Mouse (Mus musculus) forebrain, postnatal 0 days (tissue): Measurements from ENCODE around the gene AY074887. TPM values are rescaled to one million over a fixed set of nuclear protein-coding genes. Genes with fewer than 3 reads are reported as not detected.

Source experiments
- ATAC-seq: fragments of 200-750 bp; cut with Nextera tagmentation; 2 replicates; pipeline ENCODE4 v1.8.0; 2017; ENCODE audit warnings: mild to moderate bottlenecking, moderate library complexity
- DNase-seq: peaks from one replicate; pipeline ENCODE4 v3.0.0-alpha.2; 2015
- H3K27ac ChIP-seq: fragments of 300-500 bp; sonication (generic); 2 replicates; pipeline ENCODE4 v1.5.1; 2014; ENCODE audit warnings: low read depth, mild to moderate bottlenecking, antibody characterized with exemption, low read length, moderate library complexity, mixed read lengths
- H3K27me3 ChIP-seq: fragments of 300-500 bp; sonication (generic); 2 replicates; pipeline ENCODE4 v1.6.1; 2014; ENCODE audit warnings: mild to moderate bottlenecking, low read length, mixed read lengths; ENCODE audit not compliant: insufficient read depth
- H3K36me3 ChIP-seq: fragments of 300-500 bp; sonication (generic); 2 replicates; pipeline ENCODE4 v1.6.1; 2014; ENCODE audit warnings: mild to moderate bottlenecking, moderate library complexity; ENCODE audit not compliant: insufficient read depth
- H3K4me1 ChIP-seq: fragments of 300-500 bp; sonication (generic); 2 replicates; pipeline ENCODE4 v1.6.1; 2014; ENCODE audit warnings: antibody characterized with exemption; ENCODE audit not compliant: insufficient read depth
- H3K4me2 ChIP-seq: fragments of 300-500 bp; sonication (generic); 2 replicates; pipeline ENCODE4 v1.6.1; 2014; ENCODE audit warnings: low read depth, mild to moderate bottlenecking, moderate library complexity
- H3K4me3 ChIP-seq: fragments of 300-500 bp; sonication (generic); 2 replicates; pipeline ENCODE4 v1.5.1; 2014; ENCODE audit warnings: low read depth, low read length, mixed read lengths
- H3K9ac ChIP-seq: fragments of 300-500 bp; sonication (generic); 2 replicates; pipeline ENCODE4 v1.6.1; 2014; ENCODE audit warnings: mild to moderate bottlenecking
- H3K9me3 ChIP-seq: fragments of 300-500 bp; sonication (generic); 2 replicates; pipeline ENCODE4 v1.6.1; 2016; ENCODE audit warnings: low read length
- CTCF ChIP-seq: sonication (generic); IDR thresholded peaks from 2 replicates; pipeline ENCODE4 v1.5.1; 2016; ENCODE audit warnings: antibody characterized with exemption, control low read depth, low read depth
- WGBS: fragments of 180-500 bp; shearing (Covaris S2); extraction: QIAGEN DNeasy Blood & Tissue Kit; methylation state at CpG from one replicate; pipeline ENCODE4 v1.1.7; 2014; 5-methylcytosine and 5-hydroxymethylcytosine counted together
- polyA plus RNA-seq: library from polyadenylated mRNA; unstranded; fragments of >200 nt; fragmentation: Nextera tagmentation; extraction: Ambion mirVana; gene quantifications from 2 replicates; pipeline ENCODE4 v1.2.1, GENCODE M21; 2015
- total RNA-seq: library from RNA; depleted of rRNA; stranded (reverse); fragments of >200 nt; gene quantifications from 2 replicates; pipeline ENCODE4 v1.2.3, GENCODE M21; 2014; rRNA removed

AY074887 gene
- total RNA-seq (not detected in 2 replicates), polyA plus RNA-seq (0.52 and 0.76 TPM in 2 replicates)

DNA sequence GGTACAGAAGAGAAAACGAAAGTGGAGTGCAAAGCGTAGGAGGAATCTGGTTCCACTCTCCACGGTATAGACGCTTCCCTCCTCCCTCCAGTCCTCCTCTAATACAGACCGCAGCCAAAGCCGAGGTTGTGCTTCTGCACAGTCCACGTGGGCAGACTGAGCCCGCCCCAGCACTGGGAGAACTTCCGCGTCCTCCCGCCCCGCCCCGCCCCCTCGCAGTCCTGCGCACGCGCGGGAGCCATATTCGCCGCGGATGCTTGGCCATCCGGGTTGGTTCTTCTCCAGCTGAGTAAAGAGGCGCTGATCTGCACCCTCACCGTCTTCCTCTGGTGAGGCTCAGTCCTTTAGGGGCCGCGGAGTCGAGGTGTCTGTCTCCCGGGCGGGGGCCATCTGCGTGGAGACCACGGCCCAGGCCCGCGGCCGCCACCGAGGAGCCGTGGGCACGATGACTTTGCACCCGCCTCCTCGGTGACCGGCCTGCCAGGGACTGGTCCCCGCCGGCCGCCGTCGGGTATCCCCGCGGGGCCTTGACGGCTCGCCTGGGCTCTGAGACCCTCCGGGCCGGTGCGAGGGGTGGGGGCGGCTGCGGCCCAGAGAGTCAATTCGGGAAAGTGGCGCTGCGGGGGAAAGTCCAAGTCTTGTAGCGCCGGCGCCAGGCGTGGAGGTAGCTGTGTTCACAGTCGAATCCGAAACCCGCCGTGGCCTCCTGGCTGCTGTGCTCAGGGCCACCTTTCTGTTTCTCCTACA, at the start of gene AY074887, which contains the start of gene Psma4:
TSS of gene AY074887 (minus strand) at position 424 of the 747 bp plus-strand sequence.
TSS of gene Psma4 (plus strand) at position 216 of the 747 bp plus-strand sequence.
- H3K27me3 ChIP-seq: no peaks in the 10 kb centered on the region
- H3K4me2 ChIP-seq: peak within 1 kb of the TSS; percentile 66
- H3K9me3 ChIP-seq: no peaks in the 10 kb centered on the region
- ATAC-seq: peak; percentile 99
- H3K9ac ChIP-seq: peak within 1 kb of the TSS; percentile 86
- H3K4me1 ChIP-seq: peaks cover 8% of the 10 kb centered on the region
- 2% methylated on average over 60 of the region's 65 CpGs for WGBS
- DNase-seq: peak; percentile 96
- H3K27ac ChIP-seq: peak within 1 kb of the TSS; percentile 93
- TF ChIP-seq CTCF: peak; percentile 4; the same call in 1 of the 2 replicates
- H3K4me3 ChIP-seq: peak within 1 kb of the TSS; percentile 88
- H3K36me3 ChIP-seq: peaks cover 29% of the 10 kb centered on the region

DNA sequence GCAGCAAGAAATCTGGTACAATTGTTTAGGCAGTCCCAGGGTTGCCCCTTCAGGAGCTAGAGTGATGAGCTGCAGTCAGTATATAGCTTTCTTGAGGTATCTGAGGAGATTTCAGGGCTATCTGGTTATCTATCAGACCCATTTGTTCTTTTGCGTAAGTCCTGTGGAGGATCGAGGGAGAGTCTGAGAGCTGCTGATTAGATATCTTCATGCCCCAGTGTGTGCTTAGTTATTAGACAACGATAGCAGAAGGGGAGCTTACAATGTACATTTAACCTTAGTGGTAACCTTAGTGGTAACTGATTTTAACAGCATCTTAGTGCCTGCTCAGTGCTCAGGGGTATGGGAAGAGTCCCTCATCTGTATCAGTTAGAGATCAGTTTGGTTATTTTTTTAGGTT, 44.8 kb upstream of the AY074887 start:
- Histone ChIP-seq H3K27me3 (no peaks in the 10 kb centered on the region), H3K36me3 (no peaks in the 10 kb centered on the region), H3K4me2 (no peak overlapping the region), H3K9ac (no peak overlapping the region), H3K4me1 (no peaks in the 10 kb centered on the region), H3K27ac (no peak overlapping the region), H3K4me3 (no peak overlapping the region), H3K9me3 (no peaks in the 10 kb centered on the region)
- WGBS: 95% methylated on average over 3 of the region's 3 CpGs
- no peak for ATAC-seq
- no peak for DNase-seq
- TF ChIP-seq CTCF: no peak

DNA sequence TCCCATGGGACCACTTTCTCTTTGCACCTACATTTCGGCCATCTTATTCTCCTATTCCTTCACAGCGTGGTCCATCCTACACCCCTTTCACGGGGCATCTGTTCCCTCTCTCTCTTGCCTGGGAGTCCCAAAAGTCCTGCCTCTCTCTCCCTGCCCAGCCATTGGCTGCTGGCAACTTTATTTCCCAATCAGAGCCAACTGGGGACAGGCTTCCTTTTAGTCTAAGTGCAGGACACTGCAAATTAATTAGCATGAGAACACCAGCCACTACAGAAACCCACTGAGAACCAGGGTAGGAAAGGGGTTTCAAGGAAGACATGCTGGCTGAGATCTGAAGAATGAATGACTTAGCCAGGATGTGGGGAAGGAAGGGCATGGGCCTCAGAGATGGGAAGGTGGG, 43.6 kb upstream of the AY074887 start:
- TF ChIP-seq CTCF: no peak
- no peaks in the 10 kb centered on the region for H3K4me1 ChIP-seq
- no peaks in the 10 kb centered on the region for H3K27me3 ChIP-seq
- no peak overlapping the region for H3K9ac ChIP-seq
- WGBS: 42% methylated on average over 3 of the region's 3 CpGs
- no peaks in the 10 kb centered on the region for H3K36me3 ChIP-seq
- ATAC-seq (no peak), DNase-seq (no peak)
- H3K4me3 ChIP-seq: no peak overlapping the region
- H3K4me2 ChIP-seq: no peak overlapping the region
- H3K9me3 ChIP-seq: no peaks in the 10 kb centered on the region
- no peak overlapping the region for H3K27ac ChIP-seq

DNA sequence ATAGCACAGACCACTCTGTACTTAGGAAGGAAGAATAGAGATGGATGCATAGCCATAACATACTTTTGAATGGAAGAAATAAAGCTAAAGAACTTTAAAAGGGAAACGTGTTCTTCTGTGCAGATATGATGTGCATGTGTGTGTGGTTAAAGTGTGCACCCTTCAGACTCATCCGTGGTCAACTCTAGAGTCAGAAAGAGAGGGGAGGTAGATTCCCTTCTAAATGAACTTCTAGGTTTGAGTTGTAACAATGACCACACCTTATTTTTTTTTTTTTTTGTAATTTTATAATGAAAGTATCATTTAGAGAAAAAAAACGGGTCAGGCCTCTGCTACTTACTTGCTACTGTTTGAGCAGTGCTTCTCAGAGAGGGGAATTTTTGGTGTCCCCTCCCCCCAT, 39.6 kb upstream of the AY074887 start:
- Histone ChIP-seq H3K4me2 (no peak overlapping the region), H3K36me3 (no peaks in the 10 kb centered on the region), H3K4me1 (no peaks in the 10 kb centered on the region), H3K9me3 (no peaks in the 10 kb centered on the region), H3K27ac (no peak overlapping the region), H3K4me3 (no peak overlapping the region), H3K27me3 (no peaks in the 10 kb centered on the region), H3K9ac (no peak overlapping the region)
- TF ChIP-seq CTCF: no peak
- 83% methylated on average over 3 of the region's 3 CpGs for WGBS
- ATAC-seq: no peak
- DNase-seq: no peak

DNA sequence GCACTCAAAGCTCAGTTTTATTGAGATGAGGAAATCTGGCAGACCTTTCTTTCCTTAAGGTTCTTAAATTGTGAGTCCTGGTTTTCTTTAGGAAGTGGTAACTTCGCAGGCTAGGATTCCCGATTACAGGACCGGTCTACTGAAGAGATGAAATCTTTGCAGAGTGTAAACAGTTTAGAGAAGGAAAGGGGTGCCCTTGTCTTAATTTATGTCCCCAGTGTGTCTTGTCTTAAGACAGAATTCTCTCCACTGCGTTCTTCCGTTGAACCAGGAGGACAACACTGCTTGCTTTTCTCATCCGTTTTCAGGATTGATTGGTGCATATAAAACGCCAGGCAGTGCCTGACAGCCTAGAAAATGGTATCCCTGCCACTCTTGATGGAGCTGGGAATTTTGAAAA, 31.6 kb upstream of the AY074887 start:
- peak; percentile 15 for DNase-seq
- TF ChIP-seq CTCF: no peak
- Histone ChIP-seq H3K27ac (no peak overlapping the region), H3K9me3 (no peaks in the 10 kb centered on the region), H3K9ac (no peak overlapping the region), H3K4me1 (no peaks in the 10 kb centered on the region; the same call in 1 of the 2 replicates), H3K4me3 (peak overlapping the region; percentile 52), H3K36me3 (no peaks in the 10 kb centered on the region), H3K4me2 (peak overlapping the region; percentile 81), H3K27me3 (peaks cover 8% of the 10 kb centered on the region; the same call in 1 of the 2 replicates)
- no peak for ATAC-seq
- WGBS: 7% methylated on average over 7 of the region's 7 CpGs

GRCm38 (mm10) chr9:54981291-54982191, 30.7 kb upstream of the AY074887 start:
- peak; percentile 51 for DNase-seq
- peaks cover 8% of the 10 kb centered on the region; the same call in 1 of the 2 replicates for H3K27me3 ChIP-seq
- H3K9ac ChIP-seq: peak overlapping the region; percentile 57
- H3K27ac ChIP-seq: no peak overlapping the region
- ATAC-seq: peak; percentile 83
- no peak for TF ChIP-seq CTCF
- H3K9me3 ChIP-seq: no peaks in the 10 kb centered on the region
- H3K4me2 ChIP-seq: peak overlapping the region; percentile 81
- WGBS: under 1% methylated on average over 84 of the region's 85 CpGs
- H3K4me1 ChIP-seq: no peaks in the 10 kb centered on the region; the same call in 1 of the 2 replicates
- H3K36me3 ChIP-seq: no peaks in the 10 kb centered on the region
- H3K4me3 ChIP-seq: peak overlapping the region; percentile 52
